Mouse (Mus musculus) ES-Bruce4 (cell line): ENCODE results near the gene Fez1.

Source experiments
- CTCF ChIP-seq: IDR thresholded peaks from one replicate; pipeline ENCODE4 v1.8.1; 2011; ENCODE audit warnings: low read depth, low read length
- POLR2A ChIP-seq: IDR thresholded peaks from one replicate; pipeline ENCODE4 v1.8.1; 2011; ENCODE audit warnings: low read length; ENCODE audit not compliant: insufficient read depth

GRCm38 (mm10) chr9:36923753-36924152, 102.1 kb downstream of the Fez1 start:
- no peak for TF ChIP-seq CTCF
- no peak for TF ChIP-seq POLR2A
